Mouse (Mus musculus) cerebellum, adult 11 months (tissue): Measurements from ENCODE around the gene Armc3.

Source experiments
- DNase-seq: peaks from one replicate; pipeline ENCODE4 v3.0.0; 2022

Armc3 gene

DNA sequence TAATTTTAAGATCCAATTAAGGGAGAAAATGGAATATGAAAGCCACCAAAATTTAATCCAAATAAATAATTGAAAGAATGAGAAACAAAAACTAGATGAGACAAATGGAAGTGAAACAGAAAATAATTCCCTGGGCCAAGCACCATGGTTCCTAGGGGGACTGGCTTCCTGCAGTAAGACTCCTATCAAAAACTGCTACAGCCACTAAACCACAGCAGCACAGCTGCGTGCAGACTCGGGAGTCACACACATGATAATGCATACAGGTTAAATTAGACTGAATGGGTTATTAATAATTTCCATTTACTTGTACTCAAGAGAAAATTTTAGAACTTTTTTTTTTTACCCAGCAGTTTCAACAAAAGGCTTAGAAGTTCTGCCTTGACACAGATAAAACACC lies 154.1 kb downstream of the Armc3 start:
- DNase-seq, result no peak
